Mouse (Mus musculus) MEL (cell line): ENCODE results near the gene Pdzd9. TPM values are rescaled to one million over a fixed set of nuclear protein-coding genes. Genes with fewer than 3 reads are reported as not detected.

Experiments
- DNase-seq: peaks from one replicate; pipeline ENCODE4 v3.0.0; 2011; ENCODE audit warnings: low read depth, low spot score
- H3K27ac ChIP-seq: 2 replicates; pipeline ENCODE4 v1.5.1; 2012; ENCODE audit warnings: low read depth, mild to moderate bottlenecking, control low read depth, low read length, moderate library complexity; ENCODE audit not compliant: control insufficient read depth
- H3K27me3 ChIP-seq, 2 experiments: fragments of 150-350 bp in 1 of 2; sonication (generic) in 1 of 2; 2 replicates each; pipeline ENCODE4 v1.6.1; 2012; ENCODE audit warnings: low read length in 2 of 2, mild to moderate bottlenecking in 2 of 2, improper control_type of control experiment in 1 of 2, moderate library complexity in 1 of 2; ENCODE audit not compliant: insufficient read depth in 2 of 2, control insufficient read depth in 1 of 2
- H3K36me3 ChIP-seq, 2 experiments: 2 replicates each; pipeline ENCODE4 v1.6.1; 2012 to 2014; ENCODE audit warnings: low read length in 2 of 2, improper control_type of control experiment in 1 of 2, inconsistent platforms in 1 of 2, mild to moderate bottlenecking in 1 of 2; ENCODE audit not compliant: insufficient read depth in 2 of 2, control insufficient read depth in 1 of 2
- H3K4me1 ChIP-seq, 2 experiments: fragments of 150-350 bp in 1 of 2; sonication (generic) in 1 of 2; 2 replicates each; pipeline ENCODE4 v1.6.1; 2012; ENCODE audit warnings: low read length in 2 of 2, improper control_type of control experiment in 1 of 2, mild to moderate bottlenecking in 1 of 2; ENCODE audit not compliant: insufficient read depth in 2 of 2, control insufficient read depth in 1 of 2
- H3K4me3 ChIP-seq, 2 experiments: fragments of 150-350 bp in 1 of 2; sonication (generic) in 1 of 2; 2 replicates each; pipeline ENCODE4 v1.5.1; 2012; ENCODE audit warnings: low read depth in 2 of 2, low read length in 2 of 2, mild to moderate bottlenecking in 2 of 2, moderate library complexity in 2 of 2, control low read depth in 1 of 2, improper control_type of control experiment in 1 of 2; ENCODE audit not compliant: control insufficient read depth in 1 of 2, insufficient read depth in 1 of 2
- H3K79me2 ChIP-seq: 2 replicates; pipeline ENCODE4 v1.6.1; 2012; ENCODE audit warnings: mild to moderate bottlenecking, low read length, moderate library complexity; ENCODE audit not compliant: control insufficient read depth, poor library complexity, insufficient read depth
- H3K9ac ChIP-seq: 2 replicates; pipeline ENCODE4 v1.6.1; 2012; ENCODE audit warnings: low read depth, mild to moderate bottlenecking, control low read depth, low read length, moderate library complexity; ENCODE audit not compliant: control insufficient read depth, poor library complexity, severe bottlenecking
- H3K9me3 ChIP-seq: fragments of 150-350 bp; sonication (generic); replicated peaks from 2 replicates; pipeline ENCODE4 v1.6.1; 2012; ENCODE audit warnings: mild to moderate bottlenecking, low read length, improper control_type of control experiment, moderate library complexity; ENCODE audit not compliant: insufficient read depth
- CHD1 ChIP-seq: IDR thresholded peaks from 2 replicates; pipeline ENCODE4 v1.6.1; 2012; ENCODE audit warnings: low read depth, mild to moderate bottlenecking, inconsistent platforms, low read length, improper control_type of control experiment
- CHD2 ChIP-seq: IDR thresholded peaks from 2 replicates; pipeline ENCODE4 v1.6.1; 2011; ENCODE audit warnings: low read length, improper control_type of control experiment
- CTCF ChIP-seq, 3 experiments: IDR thresholded peaks in 2 of 3; conservative IDR thresholded peaks in 1 of 3; 2 replicates each; pipeline ENCODE4 v1.5.1; 2011 to 2012; ENCODE audit warnings: low read length in 3 of 3, low read depth in 2 of 3, mild to moderate bottlenecking in 2 of 3, improper control_type of control experiment in 1 of 3, inconsistent platforms in 1 of 3, mixed read lengths in 1 of 3, moderate library complexity in 1 of 3; ENCODE audit not compliant: control insufficient read depth in 1 of 3, insufficient read depth in 1 of 3, poor library complexity in 1 of 3, severe bottlenecking in 1 of 3
- E2F4 ChIP-seq: IDR thresholded peaks from 2 replicates; pipeline ENCODE4 v1.6.1; 2011; ENCODE audit warnings: low read depth, low read length, improper control_type of control experiment, borderline replicate concordance
- EP300 ChIP-seq, 2 experiments: IDR thresholded peaks; 2 replicates each; pipeline ENCODE4 v1.6.1; 2011; ENCODE audit warnings: improper control_type of control experiment in 2 of 2, low read length in 2 of 2, low read depth in 1 of 2, mild to moderate bottlenecking in 1 of 2
- ETS1 ChIP-seq: IDR thresholded peaks from 2 replicates; pipeline ENCODE4 v1.6.1; 2012; ENCODE audit warnings: low read depth, mild to moderate bottlenecking, inconsistent platforms, low read length, improper control_type of control experiment, moderate library complexity
- GABPA ChIP-seq: IDR thresholded peaks from 2 replicates; pipeline ENCODE4 v1.6.1; 2012; ENCODE audit warnings: low read depth, mild to moderate bottlenecking, inconsistent platforms, low read length, improper control_type of control experiment, moderate library complexity
- GATA1 ChIP-seq: IDR thresholded peaks from 2 replicates; pipeline ENCODE4 v1.6.1; 2011; ENCODE audit warnings: low read depth, low read length, improper control_type of control experiment
- HCFC1 ChIP-seq: IDR thresholded peaks from 2 replicates; pipeline ENCODE4 v1.6.1; 2012; ENCODE audit warnings: low read depth, mild to moderate bottlenecking, inconsistent platforms, low read length, improper control_type of control experiment, moderate library complexity
- JUND ChIP-seq: IDR thresholded peaks from 2 replicates; pipeline ENCODE4 v1.6.1; 2011; ENCODE audit warnings: low read depth, mild to moderate bottlenecking, improper control_type of control experiment, low read length
- KAT2A ChIP-seq: conservative IDR thresholded peaks from 2 replicates; pipeline ENCODE4 v1.6.1; 2012; ENCODE audit warnings: low read depth, low read length, improper control_type of control experiment, inconsistent platforms
- MAZ ChIP-seq: IDR thresholded peaks from 2 replicates; pipeline ENCODE4 v1.6.1; 2012; ENCODE audit warnings: low read depth, mild to moderate bottlenecking, inconsistent platforms, low read length, improper control_type of control experiment
- MEF2A ChIP-seq: IDR thresholded peaks from 2 replicates; pipeline ENCODE4 v1.6.1; 2014; ENCODE audit warnings: low read depth, mild to moderate bottlenecking, inconsistent platforms, low read length, improper control_type of control experiment; ENCODE audit not compliant: poor library complexity, insufficient replicate concordance, severe bottlenecking; ENCODE audit errors: extremely low read depth
- MXI1 ChIP-seq: IDR thresholded peaks from 2 replicates; pipeline ENCODE4 v1.6.1; 2011; ENCODE audit warnings: mild to moderate bottlenecking, low read depth, low read length, improper control_type of control experiment
- MYB ChIP-seq: IDR thresholded peaks from 2 replicates; pipeline ENCODE4 v1.6.1; 2011; ENCODE audit warnings: mild to moderate bottlenecking, low read depth, low read length, improper control_type of control experiment
- NELFE ChIP-seq: IDR thresholded peaks from 2 replicates; pipeline ENCODE4 v1.6.1; 2011; ENCODE audit warnings: low read depth, low read length, improper control_type of control experiment
- NRF1 ChIP-seq: IDR thresholded peaks from 2 replicates; pipeline ENCODE4 v1.6.1; 2014; ENCODE audit warnings: low read depth, mild to moderate bottlenecking, inconsistent platforms, low read length, improper control_type of control experiment, moderate library complexity; ENCODE audit not compliant: poor library complexity, insufficient read depth, severe bottlenecking
- POLR2A ChIP-seq, 2 experiments: IDR thresholded peaks; 2 replicates each; pipeline ENCODE4 v1.6.1; 2011 to 2012; ENCODE audit warnings: low read length in 2 of 2, mild to moderate bottlenecking in 2 of 2, control low read depth in 1 of 2, improper control_type of control experiment in 1 of 2, low read depth in 1 of 2, moderate library complexity in 1 of 2; ENCODE audit not compliant: control insufficient read depth in 1 of 2, insufficient read depth in 1 of 2, poor library complexity in 1 of 2
- POLR2AphosphoS2 ChIP-seq: IDR thresholded peaks from 2 replicates; pipeline ENCODE4 v1.6.1; 2011; ENCODE audit warnings: low read length, improper control_type of control experiment
- POLR2AphosphoS5 ChIP-seq: IDR thresholded peaks from 2 replicates; pipeline ENCODE4 v1.6.1; 2012; ENCODE audit warnings: low read depth, borderline replicate concordance, mild to moderate bottlenecking, inconsistent platforms, low read length, moderate library complexity, mixed read lengths
- RAD21 ChIP-seq: IDR thresholded peaks from 2 replicates; pipeline ENCODE4 v1.6.1; 2011; ENCODE audit warnings: mild to moderate bottlenecking, low read depth, low read length, improper control_type of control experiment
- SMC3 ChIP-seq: IDR thresholded peaks from 2 replicates; pipeline ENCODE4 v1.6.1; 2011; ENCODE audit warnings: low read depth, low read length, improper control_type of control experiment
- TAL1 ChIP-seq: IDR thresholded peaks from 2 replicates; pipeline ENCODE4 v1.6.1; 2012; ENCODE audit warnings: mild to moderate bottlenecking, inconsistent platforms, low read length, moderate library complexity, mixed read lengths
- TBP ChIP-seq: IDR thresholded peaks from 2 replicates; pipeline ENCODE4 v1.8.0; 2011; ENCODE audit warnings: low read depth, low read length, improper control_type of control experiment
- UBTF ChIP-seq: IDR thresholded peaks from 2 replicates; pipeline ENCODE4 v1.6.1; 2012; ENCODE audit warnings: low read depth, mild to moderate bottlenecking, inconsistent platforms, low read length, improper control_type of control experiment, moderate library complexity, borderline replicate concordance; ENCODE audit not compliant: insufficient read depth
- USF1 ChIP-seq: IDR thresholded peaks from 2 replicates; pipeline ENCODE4 v1.6.1; 2014; ENCODE audit warnings: low read depth, mild to moderate bottlenecking, inconsistent platforms, low read length, improper control_type of control experiment, moderate library complexity
- USF2 ChIP-seq, 2 experiments: IDR thresholded peaks; 2 replicates each; pipeline ENCODE4 v1.6.1; 2011 to 2012; ENCODE audit warnings: improper control_type of control experiment in 2 of 2, low read length in 2 of 2, borderline replicate concordance in 1 of 2, inconsistent platforms in 1 of 2, low read depth in 1 of 2, mild to moderate bottlenecking in 1 of 2; ENCODE audit not compliant: insufficient read depth in 1 of 2
- ZC3H11A ChIP-seq: IDR thresholded peaks from 2 replicates; pipeline ENCODE4 v1.6.1; 2012; ENCODE audit warnings: low read depth, mild to moderate bottlenecking, inconsistent platforms, low read length, improper control_type of control experiment
- ZKSCAN1 ChIP-seq: IDR thresholded peaks from 2 replicates; pipeline ENCODE4 v1.6.1; 2012; ENCODE audit warnings: low read depth, mild to moderate bottlenecking, inconsistent platforms, low read length, improper control_type of control experiment, moderate library complexity
- ZMIZ1 ChIP-seq: IDR thresholded peaks from 2 replicates; pipeline ENCODE4 v1.6.1; 2012; ENCODE audit warnings: low read depth, mild to moderate bottlenecking, inconsistent platforms, low read length, improper control_type of control experiment, moderate library complexity
- ZNF384 ChIP-seq: IDR thresholded peaks from 2 replicates; pipeline ENCODE4 v1.6.1; 2012; ENCODE audit warnings: low read depth, mild to moderate bottlenecking, inconsistent platforms, low read length, improper control_type of control experiment
- polyA plus RNA-seq, 2 experiments: library from polyadenylated mRNA; stranded (reverse) in 1 of 2; unstranded in 1 of 2; fragments of >175 nt in 1 of 2; fragments of >200 nt in 1 of 2; gene quantifications; 2 replicates each; pipeline versions ENCODE4 v1.2.1 to v1.2.4; 2012; ENCODE audit warnings: low replicate concordance in 2 of 2, low read depth in 1 of 2; ENCODE audit not compliant: insufficient read length in 2 of 2, insufficient read depth in 1 of 2, missing spikeins in 1 of 2
- total RNA-seq: library from RNA; depleted of rRNA; stranded (reverse); fragments of 300-350 nt; gene quantifications from 2 replicates; pipeline ENCODE4 v1.2.3, GENCODE M21; 2012

The Pdzd9 gene
- total and polyA plus RNA-seq, 3 experiments: 0.31 to 0.92 TPM; not detected in 1

- peak; percentile 46 for TF ChIP-seq ZC3H11A
- no peak for TF ChIP-seq ZKSCAN1
- TF ChIP-seq CHD2: no peak
- no peak for TF ChIP-seq POLR2AphosphoS2
- TF ChIP-seq ZMIZ1: no peak
- no peak for TF ChIP-seq MEF2A
- TF ChIP-seq JUND: no peak
- no peak for TF ChIP-seq E2F4
- TF ChIP-seq NELFE: no peak
- no peak for TF ChIP-seq ETS1
- TF ChIP-seq USF2 (IDR thresholded peaks at IDR 0.05; ENCODE audit: borderline replicate concordance in 1 of 2, insufficient read depth in 1 of 2, low read depth in 1 of 2, low read length in 2 of 2): no peak
- peak; percentile 71 for TF ChIP-seq RAD21
- TF ChIP-seq CHD1: no peak
- TF ChIP-seq ZNF384: no peak
- TF ChIP-seq UBTF: no peak
- no peak for TF ChIP-seq EP300 (IDR thresholded peaks at IDR 0.05; ENCODE audit: low read depth in 1 of 2, low read length in 2 of 2)
- TF ChIP-seq SMC3: peak; percentile 61
- TF ChIP-seq TBP: no peak
- TF ChIP-seq, all 39 proteins: peak for 6
Measured at GRCm38 (mm10) chr7:120632518-120632917, 37.6 kb downstream of the Pdzd9 start (continued).

- Histone ChIP-seq H3K9ac (no peak overlapping the region), H3K4me3 (no peak overlapping the region), H3K36me3 (no peaks in the 10 kb centered on the region), H3K27me3 (peaks cover 0 to 3% of the 10 kb centered on the region in 2 experiments; a peak in 3 of 4 replicates), H3K4me1 (no peaks in the 10 kb centered on the region), H3K79me2 (no peaks in the 10 kb centered on the region), H3K9me3 (no peaks in the 10 kb centered on the region), H3K27ac (no peak overlapping the region)
- no peak for DNase-seq
- TF ChIP-seq POLR2AphosphoS5 (no peak), USF1 (no peak), ETS1 (no peak), POLR2A (IDR thresholded peaks at IDR 0.05; ENCODE audit: control insufficient read depth in 1 of 2, insufficient read depth in 1 of 2, low read depth in 1 of 2, low read length in 2 of 2, poor library complexity in 1 of 2) (no peak), CTCF (IDR thresholded peaks at IDR 0.05 in 2 of 3, conservative IDR thresholded peaks at IDR 0.05 in 1 of 3; ENCODE audit: control insufficient read depth in 1 of 3, insufficient read depth in 1 of 3, low read depth in 2 of 3, low read length in 3 of 3, poor library complexity in 1 of 3, severe bottlenecking in 1 of 3) (no peak), RAD21 (no peak), MYB (no peak), ZNF384 (no peak), GATA1 (no peak), HCFC1 (no peak), MXI1 (no peak), TAL1 (no peak), ZMIZ1 (no peak), SMC3 (no peak), MAZ (no peak), NRF1 (no peak), KAT2A (no peak), GABPA (no peak)
Measured at GRCm38 (mm10) chr7:120620841-120621240, 49.3 kb downstream of the Pdzd9 start.
